Mouse (Mus musculus) frontal cortex, postnatal 14 days (tissue): ENCODE results near the gene Eapp.
"Not testable (repeated sequence)": the region's sequence is repeated elsewhere in the genome, so short reads cannot be mapped to it uniquely, and the experiment has no call there.

Experiments used
- DNase-seq, 2 experiments: peaks; one replicate each; pipeline ENCODE4 v3.0.0; 2022; ENCODE audit warnings: low spot score in 2 of 2

The Eapp gene

GRCm38 (mm10) chr12:54683182-54683581 is 12.5 kb downstream of the Eapp start:
- no peak for DNase-seq

DNA sequence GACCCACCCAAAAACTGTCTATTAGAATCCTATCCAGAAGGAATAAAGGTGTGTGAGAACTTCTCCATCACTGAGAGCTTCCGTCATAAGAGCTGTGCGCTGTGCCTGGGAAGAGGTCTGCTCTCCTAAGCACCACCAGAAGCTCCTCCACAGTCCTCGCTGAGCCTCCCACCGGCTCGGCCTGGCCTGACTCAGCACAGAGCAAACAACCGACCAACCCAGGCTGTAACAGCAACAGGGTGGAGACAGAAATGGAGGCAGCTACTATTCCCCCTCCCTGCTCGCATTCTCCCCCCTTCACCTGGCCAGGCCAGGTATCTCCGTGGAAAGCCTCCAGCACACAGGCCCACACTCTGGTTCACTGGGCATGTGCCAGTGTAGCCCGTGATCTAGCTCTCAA is 19.0 kb downstream of the Eapp start:
- no peak for DNase-seq

GRCm38 (mm10) chr12:54675396-54675795 is 20.3 kb downstream of the Eapp start:
- DNase-seq, result no peak

DNA sequence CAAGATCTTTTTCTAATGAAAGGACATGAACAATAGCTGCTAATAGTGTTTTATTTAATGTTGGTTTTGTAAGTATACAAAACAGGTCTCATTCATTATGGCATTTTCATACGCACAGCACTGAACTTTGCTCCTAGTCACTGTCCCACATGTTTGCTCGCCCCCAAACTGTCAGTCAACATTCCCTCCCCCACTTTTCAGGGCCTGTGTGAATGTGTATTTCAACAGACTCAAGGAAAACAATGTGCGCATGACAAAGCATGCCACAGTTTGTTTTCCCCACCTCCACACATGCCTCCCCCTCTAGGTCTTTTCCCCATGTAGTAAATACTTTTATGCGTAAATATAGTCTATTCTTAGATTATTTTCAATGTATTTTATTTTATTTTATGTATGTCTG is 24.4 kb downstream of the Eapp start:
- no peak for DNase-seq

GRCm38 (mm10) chr12:54668141-54668540 is 27.6 kb downstream of the Eapp start:
- DNase-seq, result no peak

- no peak for DNase-seq
Measured at GRCm38 (mm10) chr12:54665526-54665925, 30.2 kb downstream of the Eapp start.

- not testable (repeated sequence) for DNase-seq
Measured at GRCm38 (mm10) chr12:54661470-54661869, 34.2 kb downstream of the Eapp start.

GRCm38 (mm10) chr12:54659901-54660300 is 35.8 kb downstream of the Eapp start:
- no peak for DNase-seq

DNA sequence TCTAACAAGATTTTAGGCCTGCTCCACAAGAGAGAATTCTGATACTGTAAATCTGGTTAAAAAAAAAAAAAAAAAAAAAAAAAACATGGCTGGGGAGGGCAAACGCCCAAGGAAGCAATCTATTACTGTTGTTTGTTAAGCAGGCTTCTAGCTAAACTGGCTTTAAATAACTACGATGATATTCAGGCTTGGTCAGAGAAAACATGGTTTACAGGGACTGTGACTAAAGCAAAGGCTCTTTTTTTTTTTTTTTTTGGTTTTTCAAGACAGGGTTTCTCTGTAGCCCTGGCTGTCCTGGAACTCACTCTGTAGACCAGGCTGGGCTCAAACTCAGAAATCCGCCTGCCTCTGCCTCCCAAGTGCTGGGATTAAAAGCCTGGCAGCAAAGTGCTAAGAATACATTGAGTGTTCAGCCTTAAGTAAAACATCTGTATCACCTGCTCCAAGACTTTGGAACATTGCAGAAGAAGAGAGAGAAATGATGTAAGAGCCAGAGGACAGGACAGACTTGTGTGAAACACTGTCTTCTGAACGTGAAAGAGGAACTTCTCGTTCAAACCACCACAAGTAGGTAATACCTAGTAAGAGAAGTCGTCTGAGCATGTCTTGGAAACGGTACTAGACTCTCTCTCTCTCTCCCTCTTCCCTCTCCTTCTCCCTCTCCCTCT is 37.1 kb downstream of the Eapp start:
- no peak for DNase-seq

GRCm38 (mm10) chr12:54657951-54658350 is 37.7 kb downstream of the Eapp start:
- DNase-seq, result no peak

DNA sequence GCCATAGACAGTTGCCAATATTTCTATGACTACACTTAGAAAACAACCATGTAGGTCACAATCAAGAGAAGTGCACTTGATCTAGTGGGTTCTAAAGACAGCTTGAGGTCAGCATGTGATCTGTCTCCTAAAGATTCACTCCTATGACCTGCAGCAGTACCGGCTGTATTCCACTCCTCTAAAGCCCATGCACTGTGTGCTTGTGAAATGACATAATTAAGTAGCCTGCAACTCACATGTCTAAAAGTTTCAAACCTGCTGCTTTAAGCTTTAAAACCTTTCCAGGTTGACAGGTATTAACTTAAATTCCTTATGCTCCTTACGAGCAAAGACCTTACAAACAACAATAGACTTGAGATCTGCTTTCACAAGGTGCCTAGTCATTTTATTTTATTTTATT is 38.5 kb downstream of the Eapp start:
- DNase-seq, result no peak

DNA sequence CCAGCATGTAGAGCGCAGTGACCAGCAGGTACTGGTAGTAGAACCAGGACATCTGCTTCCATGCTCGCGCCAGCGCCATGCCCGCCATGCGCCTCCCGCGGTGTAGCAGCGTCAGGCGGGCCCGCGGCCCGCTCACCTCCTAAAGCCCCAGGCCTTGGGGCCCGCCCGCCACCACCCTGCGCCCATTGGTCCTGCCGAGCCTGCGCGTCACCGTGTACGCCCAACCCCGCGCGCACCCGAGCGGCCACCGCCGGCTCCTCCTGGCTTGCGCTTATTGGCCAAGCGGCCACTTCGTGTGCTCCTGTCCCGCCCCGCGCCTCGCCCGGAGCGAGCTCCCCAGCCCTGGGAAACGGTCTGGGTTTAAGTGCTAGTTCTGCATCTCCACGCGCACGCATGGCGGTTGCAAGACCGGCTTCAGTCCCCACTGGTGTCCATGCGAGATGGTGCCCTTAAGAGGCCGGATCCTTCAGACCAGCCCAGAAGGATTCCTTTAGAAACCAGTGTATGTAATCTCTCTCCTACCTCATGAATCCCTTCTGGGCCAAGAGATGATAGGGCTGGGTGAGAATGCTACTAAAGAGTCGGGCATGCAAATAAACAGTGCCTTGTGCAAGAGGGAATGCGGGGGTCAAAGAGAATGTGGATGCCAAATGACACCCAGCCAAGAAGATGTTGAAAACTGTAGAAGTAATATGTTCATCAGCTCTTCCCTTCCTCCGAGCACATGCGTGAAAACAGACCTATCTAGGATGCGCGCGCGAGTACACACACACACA is 39.1 kb downstream of the Eapp start, which contains the start of gene Sptssa:
Sptssa (minus strand) TSS at position 178 of the 776 bp plus-strand sequence.
- peak; percentile 91 to 96 for DNase-seq

DNA sequence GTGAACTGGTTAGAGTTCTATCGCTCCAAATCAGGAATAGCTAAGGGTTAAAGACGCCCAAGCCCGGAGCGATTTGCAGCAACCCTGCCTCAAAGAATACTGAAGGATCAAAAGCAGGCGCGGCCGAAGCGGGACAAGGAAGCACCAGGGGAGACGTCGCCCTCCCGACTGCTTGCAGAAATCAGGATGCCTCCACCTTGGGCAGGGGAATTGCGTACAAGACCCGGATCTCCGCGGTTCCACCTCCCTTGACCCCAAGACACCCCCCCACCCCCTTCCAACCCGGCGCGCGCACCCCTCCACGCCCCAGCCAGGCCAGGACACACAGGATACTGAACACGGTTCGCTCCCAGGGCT is 39.7 kb downstream of the Eapp start:
- DNase-seq, result peak in 1 of 2 experiments; percentile 42

- DNase-seq, result no peak
Measured at GRCm38 (mm10) chr12:54655292-54656038, 40.2 kb downstream of the Eapp start.

DNA sequence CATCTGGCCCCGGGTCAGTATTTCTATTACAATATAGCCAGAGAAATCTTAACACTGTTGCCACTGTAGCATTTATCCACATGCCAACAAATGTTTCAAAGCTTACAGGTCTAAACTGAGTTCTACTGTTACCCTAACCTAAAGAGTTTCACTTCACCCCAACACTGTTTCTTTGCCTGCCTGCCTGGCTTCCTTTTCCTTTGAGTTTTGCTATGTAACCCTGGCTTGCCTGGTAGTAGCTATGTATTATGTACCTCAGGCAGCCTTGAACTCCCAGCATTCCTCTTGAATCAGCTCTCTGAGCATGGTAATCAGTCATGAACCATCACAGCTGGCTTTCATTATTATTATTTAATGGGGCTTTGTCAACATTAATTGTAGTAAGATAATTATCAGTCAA is 41.0 kb downstream of the Eapp start:
- no peak for DNase-seq

- DNase-seq, result no peak
Measured at GRCm38 (mm10) chr12:54654141-54654540, 41.6 kb downstream of the Eapp start.

DNA sequence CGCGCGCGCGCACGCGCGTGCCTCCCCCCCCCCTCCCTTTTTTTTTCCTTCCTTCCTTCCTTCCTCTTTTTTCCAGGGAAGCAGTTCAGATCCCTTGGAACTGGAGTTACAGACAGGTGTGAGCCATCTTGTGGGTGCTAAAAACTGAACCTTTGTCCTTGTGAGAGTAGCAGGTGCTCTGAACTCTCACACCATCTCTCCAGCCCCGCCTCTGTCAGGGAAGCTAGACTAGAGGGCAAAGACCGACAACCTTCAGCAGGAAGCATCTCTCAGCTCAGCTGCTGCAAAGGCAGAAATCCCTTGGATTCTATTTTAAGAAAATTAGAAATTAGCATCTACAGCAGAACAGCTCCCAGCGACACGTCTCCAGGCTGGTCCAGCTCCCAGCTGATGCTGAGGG is 43.4 kb downstream of the Eapp start:
- DNase-seq, result no peak

GRCm38 (mm10) chr12:54651820-54652219 is 43.9 kb downstream of the Eapp start:
- DNase-seq, result no peak

DNA sequence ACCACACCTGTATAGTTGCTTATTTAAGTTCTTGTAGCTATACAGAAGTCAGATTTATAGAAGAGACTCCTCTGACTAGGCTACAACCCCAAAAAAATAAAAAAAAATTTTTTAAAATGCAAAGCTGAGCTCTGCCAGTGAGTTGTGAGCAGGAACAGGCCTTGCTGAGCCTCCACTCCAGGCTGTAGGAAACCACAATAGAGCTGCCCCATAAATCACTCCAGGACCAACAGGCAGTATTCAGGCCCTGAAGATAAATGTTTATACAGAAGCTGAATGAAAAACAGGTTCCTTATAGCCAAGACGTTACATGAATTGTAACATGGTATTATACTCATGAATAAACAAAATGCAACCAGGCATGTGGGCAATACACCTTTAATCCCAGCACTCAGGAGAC is 44.5 kb downstream of the Eapp start:
- DNase-seq, result no peak

DNA sequence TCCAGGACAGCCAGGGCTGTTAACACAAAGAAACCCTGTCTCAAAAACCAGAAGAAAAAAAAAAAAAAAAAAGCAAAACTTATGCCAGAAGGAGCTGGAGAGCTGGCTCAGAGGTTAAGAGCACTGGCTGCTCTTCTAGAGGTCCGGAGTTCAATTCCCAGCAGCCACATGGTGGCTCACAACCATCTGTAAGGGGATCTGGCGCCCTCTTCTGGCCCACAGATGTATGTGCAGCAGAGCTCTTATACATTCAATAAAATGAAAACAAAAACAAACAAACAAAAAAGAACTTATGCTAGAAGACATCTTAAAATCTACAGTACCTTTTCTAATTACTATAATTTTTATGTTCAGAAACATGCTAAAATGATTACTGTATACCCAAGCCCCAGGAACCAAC is 50.8 kb downstream of the Eapp start:
- no peak for DNase-seq

DNA sequence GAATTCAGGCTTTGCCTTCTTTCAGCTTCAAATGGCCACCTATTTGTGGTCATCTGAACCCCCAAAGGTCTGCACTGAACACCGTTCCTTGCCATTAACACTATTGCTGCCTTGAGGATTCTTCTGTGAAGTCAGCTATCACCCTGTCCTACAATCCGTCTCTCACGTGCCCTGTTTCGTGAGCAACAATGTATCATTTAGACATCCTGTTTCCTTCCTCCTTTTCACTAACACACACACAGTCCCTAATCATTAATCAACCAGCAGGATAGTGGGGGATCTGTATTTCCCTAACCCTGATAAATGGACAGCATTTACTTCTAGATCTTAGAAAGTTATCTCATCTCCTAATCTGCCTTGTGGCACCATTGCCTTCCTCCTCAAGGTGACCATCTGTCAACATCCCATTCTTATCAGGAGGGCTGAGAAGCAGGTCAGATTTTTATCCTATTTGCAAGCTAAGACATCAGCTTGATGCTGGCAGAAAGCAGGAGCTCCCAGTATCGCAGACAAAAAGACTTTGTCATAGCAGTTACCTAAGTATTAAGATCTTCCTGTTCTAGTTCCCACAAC is 52.3 kb downstream of the Eapp start:
- no peak for DNase-seq

DNA sequence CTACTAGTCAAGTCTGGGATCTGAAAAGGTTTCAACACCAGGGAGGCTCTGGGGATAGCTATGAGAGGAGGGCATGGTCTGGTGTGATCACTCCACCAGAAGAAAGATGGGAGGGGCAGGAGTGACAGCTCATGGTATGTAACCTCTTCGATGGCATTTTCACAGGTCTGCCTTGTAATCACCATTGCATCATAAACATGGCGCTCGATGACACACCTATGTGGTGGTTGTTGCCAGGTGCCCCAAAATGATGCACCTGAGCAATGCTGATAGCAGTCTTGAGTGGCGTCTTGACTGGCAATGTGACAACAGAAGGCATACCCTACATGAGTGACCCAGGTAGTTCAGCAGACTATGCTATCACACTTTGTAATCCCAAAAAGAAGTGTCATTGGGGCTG is 54.3 kb downstream of the Eapp start:
- DNase-seq, result no peak
